Mouse (Mus musculus) megakaryocyte, embryonic 14.5 days (primary cell): ENCODE data around the gene Atg2b. TPM values are rescaled to one million over a fixed set of nuclear protein-coding genes. Genes with fewer than 3 reads are reported as not detected.

Source experiments
- H3K27me3 ChIP-seq: replicated peaks from 2 replicates; pipeline ENCODE3; 2012; ENCODE audit warnings: inconsistent platforms
- H3K36me3 ChIP-seq: replicated peaks from 2 replicates; pipeline ENCODE3; 2012; ENCODE audit warnings: low read length, inconsistent platforms, mixed read lengths
- H3K4me1 ChIP-seq: 2 replicates; pipeline ENCODE4 v1.6.1; 2012; ENCODE audit warnings: inconsistent platforms
- H3K4me3 ChIP-seq: replicated peaks from 2 replicates; pipeline ENCODE3; 2012; ENCODE audit warnings: moderate library complexity, mild to moderate bottlenecking, inconsistent platforms
- H3K9me3 ChIP-seq: 2 replicates; pipeline ENCODE4 v1.6.1; 2012; ENCODE audit warnings: inconsistent platforms
- FLI1 ChIP-seq: IDR thresholded peaks from 2 replicates; pipeline ENCODE4 v1.6.1; 2012; ENCODE audit warnings: low read length, inconsistent platforms, mixed read lengths
- GATA1 ChIP-seq: IDR thresholded peaks from 3 replicates; pipeline ENCODE4 v1.6.1; 2012; ENCODE audit warnings: mixed read lengths, low read length, inconsistent platforms, borderline replicate concordance
- polyA plus RNA-seq: library from polyadenylated mRNA; stranded (reverse); fragments of >175 nt; gene quantifications from 2 replicates; pipeline ENCODE4 v1.2.3, GENCODE M21; 2012; ENCODE audit warnings: low replicate concordance; ENCODE audit not compliant: insufficient read depth

The Atg2b gene
- polyA plus RNA-seq, 1 experiment = 4.4 TPM

DNA sequence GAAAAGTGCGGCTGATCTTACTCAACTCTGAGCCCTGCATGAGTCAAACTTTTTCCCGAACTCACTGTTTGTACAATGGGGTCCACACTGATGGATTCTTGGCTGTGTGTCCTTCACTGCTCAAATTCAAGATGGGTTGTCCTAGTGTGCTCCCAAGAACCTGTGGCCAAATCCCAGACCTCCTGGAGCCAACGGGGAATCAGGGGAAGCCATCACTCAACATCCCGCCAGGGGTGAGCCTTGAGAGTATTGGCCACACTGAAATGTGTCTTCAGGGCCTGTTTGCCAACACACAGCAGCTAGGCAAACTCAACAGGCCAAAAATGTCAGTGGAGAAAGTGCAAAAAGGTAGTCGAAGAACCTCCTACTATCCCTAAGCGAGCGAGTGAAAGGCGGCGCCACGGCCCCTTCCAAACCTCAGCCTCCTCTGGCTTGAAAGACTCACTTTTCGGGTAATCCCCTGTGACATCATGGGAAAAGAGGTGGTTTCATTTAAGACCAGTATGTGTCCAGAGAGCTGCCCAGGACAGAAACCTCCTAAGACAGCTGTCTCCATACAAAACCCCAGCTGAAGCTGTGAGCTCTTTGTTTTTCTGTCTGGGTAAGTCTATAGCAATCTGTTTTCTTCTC, 82.3 kb downstream of the Atg2b start, which contains the start of gene Bdkrb1:
TSS of gene Bdkrb1 (plus strand) at position 505 of the 630 bp plus-strand sequence.
- TF ChIP-seq GATA1 (no peak), FLI1 (no peak)
- peaks cover 13% of the 10 kb centered on the region; the same call in 1 of the 2 replicates for H3K9me3 ChIP-seq
- peaks cover 14% of the 10 kb centered on the region for H3K27me3 ChIP-seq
- no peaks in the 10 kb centered on the region for H3K4me1 ChIP-seq
- H3K4me3 ChIP-seq = no peak within 1 kb of the TSS
- H3K36me3 ChIP-seq = no peaks in the 10 kb centered on the region

- H3K4me1 ChIP-seq = no peaks in the 10 kb centered on the region
Observed at GRCm38 (mm10) chr12:105601586-105601985, 83.4 kb downstream of the Atg2b start.

GRCm38 (mm10) chr12:105599098-105599497, 85.9 kb downstream of the Atg2b start:
- H3K4me3 ChIP-seq = no peak overlapping the region
- peaks cover 21% of the 10 kb centered on the region for H3K27me3 ChIP-seq
- H3K4me1 ChIP-seq = no peaks in the 10 kb centered on the region
- TF ChIP-seq GATA1 (no peak), FLI1 (no peak)
- H3K36me3 ChIP-seq = no peaks in the 10 kb centered on the region
- peaks cover 13% of the 10 kb centered on the region; the same call in 1 of the 2 replicates for H3K9me3 ChIP-seq

More at GRCm38 (mm10) chr12:105601586-105601985, 83.4 kb downstream of the Atg2b start:
- no peak overlapping the region for H3K4me3 ChIP-seq
- no peak for TF ChIP-seq GATA1
- no peak for TF ChIP-seq FLI1
- peaks cover 18% of the 10 kb centered on the region for H3K27me3 ChIP-seq
- peaks cover 13% of the 10 kb centered on the region; the same call in 1 of the 2 replicates for H3K9me3 ChIP-seq
- H3K36me3 ChIP-seq = no peaks in the 10 kb centered on the region

DNA sequence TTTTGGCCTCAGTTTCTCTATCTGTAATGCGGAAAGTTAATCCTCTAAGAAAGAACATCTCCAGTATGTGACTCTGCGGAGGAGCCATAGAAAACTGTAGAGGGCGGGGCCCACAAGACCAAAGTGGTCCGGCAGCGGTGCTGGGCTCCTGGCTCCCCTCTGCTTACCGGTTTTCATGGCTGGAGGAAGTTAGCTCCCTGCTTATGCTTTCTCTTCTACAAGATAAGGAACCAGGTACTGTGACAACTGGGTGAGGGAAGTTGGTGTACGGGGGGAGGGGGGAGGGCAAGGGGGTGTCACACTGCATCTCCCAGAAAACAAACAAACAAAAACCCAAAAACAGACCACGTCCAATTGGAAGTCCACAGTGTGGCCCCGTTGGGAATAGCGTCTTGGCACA, 86.5 kb downstream of the Atg2b start:
- Histone ChIP-seq H3K27me3 (peaks cover 25% of the 10 kb centered on the region), H3K4me3 (no peak overlapping the region), H3K36me3 (no peaks in the 10 kb centered on the region), H3K9me3 (peaks cover 13% of the 10 kb centered on the region; the same call in 1 of the 2 replicates), H3K4me1 (no peaks in the 10 kb centered on the region)
- TF ChIP-seq GATA1 (no peak), FLI1 (no peak)

DNA sequence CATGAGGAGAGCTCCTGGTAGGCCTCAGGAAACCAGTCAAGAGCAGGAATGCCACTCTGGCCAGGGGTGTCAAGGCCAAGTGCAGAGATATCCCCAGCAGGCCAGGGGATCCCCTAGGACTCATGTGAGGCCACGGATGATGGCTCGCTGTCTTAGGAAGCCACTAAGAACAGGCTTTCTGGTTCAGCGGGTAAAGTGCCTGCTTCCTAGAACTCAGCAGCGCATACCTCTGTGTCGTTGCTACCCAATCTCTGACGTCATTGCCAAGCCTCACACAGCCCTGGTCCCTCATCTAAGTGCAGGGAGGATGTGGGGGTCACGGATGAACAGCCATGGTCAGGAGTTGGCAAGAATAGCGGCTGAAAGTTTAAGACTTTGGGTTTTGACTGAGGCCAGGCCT, 87.9 kb downstream of the Atg2b start:
- Histone ChIP-seq H3K4me3 (no peak overlapping the region), H3K9me3 (peaks cover 7% of the 10 kb centered on the region; the same call in 1 of the 2 replicates), H3K4me1 (no peaks in the 10 kb centered on the region), H3K36me3 (no peaks in the 10 kb centered on the region), H3K27me3 (peaks cover 30% of the 10 kb centered on the region)
- no peak for TF ChIP-seq FLI1
- no peak for TF ChIP-seq GATA1

DNA sequence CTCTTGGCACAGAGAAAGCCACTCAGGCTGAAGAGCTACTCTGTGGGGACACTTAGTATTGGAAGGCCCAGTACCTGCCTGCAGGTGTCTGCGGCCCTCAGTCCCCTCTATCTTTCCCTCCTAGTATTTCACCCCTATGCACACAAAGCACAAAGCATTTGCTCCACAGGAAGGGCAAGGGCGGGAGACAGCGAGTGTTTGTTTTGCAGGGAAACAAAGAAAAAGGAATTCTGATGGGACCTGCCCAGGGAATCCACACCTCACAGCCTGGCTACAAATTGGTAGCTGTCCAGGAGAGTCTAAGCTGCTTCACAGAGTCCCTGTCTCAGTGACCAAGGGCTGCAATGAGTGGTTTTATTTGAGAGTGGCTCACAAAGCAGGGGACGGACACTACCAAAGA, 91.5 kb downstream of the Atg2b start:
- H3K36me3 ChIP-seq = no peaks in the 10 kb centered on the region
- TF ChIP-seq FLI1 = no peak
- TF ChIP-seq GATA1 = no peak
- no peaks in the 10 kb centered on the region for H3K9me3 ChIP-seq
- no peak overlapping the region for H3K4me3 ChIP-seq
- no peaks in the 10 kb centered on the region for H3K4me1 ChIP-seq
- peaks cover 22% of the 10 kb centered on the region for H3K27me3 ChIP-seq

- Histone ChIP-seq H3K9me3 (no peaks in the 10 kb centered on the region), H3K4me1 (no peaks in the 10 kb centered on the region), H3K27me3 (peaks cover 28% of the 10 kb centered on the region), H3K4me3 (no peak overlapping the region), H3K36me3 (no peaks in the 10 kb centered on the region)
- TF ChIP-seq GATA1 = no peak
Observed at GRCm38 (mm10) chr12:105592361-105592761, 92.7 kb downstream of the Atg2b start.

- Histone ChIP-seq H3K4me1 (no peaks in the 10 kb centered on the region), H3K4me3 (no peak overlapping the region), H3K27me3 (peaks cover 36% of the 10 kb centered on the region), H3K36me3 (no peaks in the 10 kb centered on the region), H3K9me3 (no peaks in the 10 kb centered on the region)
- no peak for TF ChIP-seq GATA1
- TF ChIP-seq FLI1 = no peak
Observed at GRCm38 (mm10) chr12:105590786-105591185, 94.2 kb downstream of the Atg2b start.

DNA sequence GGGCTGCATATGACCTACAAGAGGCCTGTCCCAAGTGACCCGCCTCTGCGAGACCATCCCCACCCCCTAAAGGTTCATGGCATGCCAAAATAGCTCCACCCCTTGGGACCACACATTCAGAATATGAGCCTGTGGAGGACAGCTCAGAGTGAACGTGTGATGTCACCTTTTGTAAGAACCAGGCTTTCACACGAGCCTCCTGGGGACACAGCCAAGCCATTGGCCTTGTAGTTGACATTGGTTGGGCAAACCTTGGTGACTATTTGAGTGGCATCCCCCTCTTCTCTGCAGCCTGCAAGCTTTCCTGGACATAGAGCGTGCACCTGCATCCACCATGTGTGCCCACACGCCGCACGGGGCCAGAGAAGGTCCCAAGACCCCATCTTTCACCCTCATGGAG, 97.5 kb downstream of the Atg2b start:
- TF ChIP-seq GATA1 = no peak
- no peak for TF ChIP-seq FLI1
- Histone ChIP-seq H3K9me3 (no peaks in the 10 kb centered on the region), H3K4me3 (no peak overlapping the region), H3K27me3 (peaks cover 46% of the 10 kb centered on the region), H3K4me1 (peaks cover 16% of the 10 kb centered on the region), H3K36me3 (no peaks in the 10 kb centered on the region)

DNA sequence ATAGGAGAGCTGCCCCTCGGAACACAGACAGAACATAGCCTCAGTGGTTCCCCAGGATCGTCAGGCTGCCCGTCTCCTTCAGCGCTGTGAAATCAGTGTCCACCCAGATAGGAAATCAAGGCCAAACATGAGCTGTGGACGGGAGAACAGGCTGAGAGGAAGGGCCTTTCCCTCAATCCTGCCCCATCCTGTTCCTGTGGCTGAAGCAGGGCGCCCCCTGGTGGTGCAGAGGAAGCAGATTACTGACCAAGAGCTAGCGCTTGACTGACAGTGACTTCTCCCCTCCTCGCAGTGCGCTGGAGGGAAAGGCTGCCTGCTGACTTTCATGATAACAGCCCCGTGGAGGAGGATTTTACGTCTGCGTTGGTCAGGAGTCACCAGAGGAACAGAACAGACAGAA, 100.2 kb downstream of the Atg2b start:
- no peaks in the 10 kb centered on the region for H3K36me3 ChIP-seq
- no peak overlapping the region for H3K4me3 ChIP-seq
- H3K27me3 ChIP-seq = peaks cover 66% of the 10 kb centered on the region
- TF ChIP-seq GATA1 = no peak
- H3K4me1 ChIP-seq = peaks cover 16% of the 10 kb centered on the region
- H3K9me3 ChIP-seq = peaks cover 4% of the 10 kb centered on the region

DNA sequence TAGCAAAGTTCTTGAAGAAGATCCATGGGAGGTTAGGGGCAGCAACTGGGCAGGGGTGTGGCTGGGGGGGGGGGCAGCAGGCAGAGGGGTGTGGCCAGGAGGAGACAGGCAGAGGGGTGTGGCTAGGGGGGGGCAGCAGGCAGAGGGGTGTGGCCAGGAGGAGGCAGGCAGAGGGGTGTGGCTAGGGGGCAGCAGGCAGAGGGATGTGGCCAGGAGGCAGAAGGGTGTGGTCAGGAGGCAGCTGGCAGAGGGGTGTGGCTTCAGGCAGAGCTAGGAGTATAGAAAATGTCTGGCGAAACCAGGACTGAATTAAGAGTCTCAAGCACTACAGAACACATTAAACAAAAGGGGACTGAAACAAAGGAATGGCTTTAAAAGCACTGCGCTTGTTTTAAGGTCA, 101.5 kb downstream of the Atg2b start:
- H3K4me1 ChIP-seq = peaks cover 16% of the 10 kb centered on the region
- peaks cover 4% of the 10 kb centered on the region for H3K9me3 ChIP-seq
- TF ChIP-seq GATA1 = no peak
- no peak for TF ChIP-seq FLI1
- H3K27me3 ChIP-seq = peaks cover 69% of the 10 kb centered on the region
- H3K36me3 ChIP-seq = no peaks in the 10 kb centered on the region
- H3K4me3 ChIP-seq = no peak overlapping the region
